Mouse (Mus musculus): ENCODE data around the gene Fam124a. TPM values are rescaled to one million over a fixed set of nuclear protein-coding genes. Genes with fewer than 3 reads are reported as not detected.

Gene Fam124a
- polyA plus RNA-seq, 1 experiment from 2014 or later: 3.6 TPM

Other genes with a start within 250 kb of the Fam124a start
- 0.08 and 0.23 TPM in 2 replicates for gene Gucy1b2, start 99.4 kb upstream of the Fam124a start, polyA plus RNA-seq (2016; fragmentation: Nextera tagmentation; extraction: Ambion mirVana)
- not detected in 2 replicates for gene Gm4131, start 11.2 kb downstream of the Fam124a start, polyA plus RNA-seq (2016; fragmentation: Nextera tagmentation; extraction: Ambion mirVana)
- not detected in 2 replicates for gene Serpine3, start 107.9 kb downstream of the Fam124a start, polyA plus RNA-seq (2016; fragmentation: Nextera tagmentation; extraction: Ambion mirVana)
- gene Ints6, start 205.4 kb downstream of the Fam124a start, polyA plus RNA-seq (2016; fragmentation: Nextera tagmentation; extraction: Ambion mirVana): 28.7 and 35.3 TPM in 2 replicates

Measured in embryonic facial prominence, embryonic 12.5 days (tissue).